Mouse (Mus musculus) cerebellum, adult 11 months (tissue): ENCODE measurements around the gene Cdkn2aipnl.

Source experiments
- DNase-seq: peaks from one replicate; pipeline ENCODE4 v3.0.0; 2022

The Cdkn2aipnl gene

DNA sequence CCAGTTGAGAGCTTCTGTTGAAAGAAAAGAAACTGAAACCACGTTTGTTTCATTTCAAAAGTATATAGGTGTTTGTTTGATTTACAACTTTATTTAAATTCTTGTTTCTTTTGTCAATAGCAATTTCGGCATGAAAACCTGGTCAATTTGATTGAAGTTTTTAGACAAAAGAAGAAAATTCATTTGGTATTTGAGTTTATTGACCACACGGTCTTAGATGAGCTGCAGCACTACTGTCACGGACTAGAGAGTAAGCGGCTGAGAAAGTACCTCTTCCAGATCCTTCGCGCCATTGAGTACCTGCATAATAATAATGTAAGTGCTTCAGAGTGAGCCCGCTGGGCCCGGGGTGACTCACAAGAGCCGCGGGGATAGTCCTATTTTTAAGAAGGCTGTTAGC, 43.5 kb downstream of the Cdkn2aipnl start:
- DNase-seq: no peak

DNA sequence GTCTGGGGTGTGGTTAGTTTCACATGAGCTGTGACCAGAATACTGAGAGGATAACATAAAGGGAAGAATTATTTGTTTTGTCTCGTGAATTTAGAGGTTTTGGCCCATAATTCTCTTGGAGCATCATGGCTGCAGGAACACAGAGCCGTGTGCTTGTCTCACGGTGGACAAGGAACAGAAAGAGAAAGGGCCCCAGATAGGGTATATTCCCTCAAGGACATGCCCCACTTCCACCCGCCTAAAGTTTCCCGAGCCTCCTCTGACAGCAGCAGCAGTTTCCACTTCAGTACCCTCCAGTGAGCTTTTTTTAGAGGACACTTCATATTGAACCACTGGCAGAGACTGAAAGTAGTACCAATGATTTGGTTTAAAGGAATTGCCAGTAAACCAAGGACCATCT, 44.1 kb downstream of the Cdkn2aipnl start:
- DNase-seq: no peak

DNA sequence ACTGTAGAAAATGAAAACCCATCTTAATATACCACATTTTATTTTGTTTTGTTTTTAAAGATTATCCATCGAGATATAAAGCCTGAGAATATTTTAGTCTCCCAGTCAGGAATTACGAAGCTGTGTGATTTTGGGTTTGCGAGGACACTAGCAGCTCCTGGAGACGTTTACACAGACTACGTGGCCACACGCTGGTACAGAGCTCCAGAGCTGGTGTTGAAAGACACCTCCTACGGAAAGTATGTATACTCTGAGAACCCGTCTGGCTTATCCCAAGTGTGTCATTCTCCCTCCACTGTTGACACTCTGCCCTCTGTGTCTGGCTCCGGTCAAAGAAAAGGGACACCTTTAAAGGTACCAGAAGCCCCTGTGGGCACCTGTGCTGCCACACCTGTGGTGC, 50.8 kb downstream of the Cdkn2aipnl start:
- DNase-seq: no peak
